Mouse (Mus musculus) heart, postnatal 0 days (tissue): ENCODE results near the gene Itga5.

ENCODE experiments used
- CTCF ChIP-seq: IDR thresholded peaks from 2 replicates; pipeline ENCODE4 v1.5.1; 2016; ENCODE audit warnings: antibody characterized with exemption, control low read depth, low read depth
- EP300 ChIP-seq: IDR thresholded peaks from 2 replicates; pipeline ENCODE4 v1.6.1; 2016; ENCODE audit warnings: antibody characterized with exemption, low read depth

DNA sequence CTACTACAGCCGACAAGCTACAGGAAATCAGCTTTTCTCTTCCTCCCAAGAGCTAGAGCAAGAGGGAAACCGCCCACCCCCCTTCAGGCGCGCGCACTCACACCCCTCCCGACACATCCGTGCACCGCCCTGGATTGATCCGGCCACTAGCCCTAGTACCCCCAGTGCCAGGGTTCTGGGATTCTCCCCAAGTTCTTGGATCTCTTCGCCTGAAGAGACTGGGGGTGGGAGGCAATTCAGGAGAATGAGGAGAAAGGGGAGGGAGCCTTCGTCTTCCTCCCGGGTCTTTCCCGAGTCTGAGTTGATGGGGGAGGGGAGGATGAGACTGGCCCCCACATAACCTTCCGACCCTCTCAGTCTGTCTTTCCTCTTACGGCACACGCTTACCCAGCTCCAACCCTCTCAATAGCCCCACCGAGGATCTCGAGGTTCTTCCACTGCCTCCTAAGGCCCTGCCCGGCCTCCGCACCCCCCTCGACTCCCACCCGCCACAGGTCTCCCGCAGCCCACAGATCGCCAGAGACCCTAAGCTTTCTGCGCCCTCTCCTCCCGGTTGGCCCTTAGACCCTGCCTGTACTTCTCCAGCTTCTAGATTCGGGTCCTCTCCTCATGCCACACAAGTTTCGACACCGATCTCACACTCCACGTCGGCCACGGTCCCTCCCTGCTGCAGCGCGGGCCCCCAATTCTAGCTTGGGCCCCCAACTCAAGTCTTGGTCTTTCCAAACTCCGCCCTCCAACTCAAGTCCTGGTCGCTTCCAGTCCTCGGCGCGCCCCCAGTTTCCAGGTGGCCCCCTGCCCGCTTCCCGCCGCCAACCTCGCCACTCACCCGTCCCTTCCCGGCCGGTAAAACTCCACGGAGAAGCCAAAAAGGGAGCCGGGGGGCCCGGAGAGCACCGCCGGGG, 840 bp downstream of the Itga5 start:
- TF ChIP-seq CTCF (no peak), EP300 (no peak)
